14 mouse cellular contexts compared by ENCODE assay signal in genomic region chr7:112192237-112192636, GRCm38 (mm10). TPM values are rescaled to one million over a fixed set of nuclear protein-coding genes. Genes with fewer than 3 reads are reported as not detected.
DNase-seq lines count a peak whose midpoint lies in the region; TF ChIP-seq lines count a peak whose summit lies in the region.
"Had no signal": no experiment of that assay in that cellular context is flagged by ENCODE, and none has a peak within 500 bp of the region (broad histone marks: within the 10 kb centered on the region; RNA-seq: fewer than 3 reads in every experiment).

No protein-coding gene starts in this region.

- no peak for TF ChIP-seq CTCF in cerebellum, adult 2 months (IDR thresholded peaks at IDR 0.05; ENCODE audit: borderline replicate concordance, insufficient read depth, low read depth, low read length)

- intact Hi-C loops in left cerebral cortex, postnatal 4 days (cut with DNase I) = no loop called here

- H3K4me3 ChIP-seq in cerebellum, adult 2 months (replicated peaks; ENCODE audit: insufficient read depth, low read depth, low read length) = no peak overlapping the region
- H3K4me3 ChIP-seq in embryonic facial prominence, embryonic 10.5 days = no peak overlapping the region

- WGBS in cerebellum, adult 2 months = 35% methylated on average over 4 of the region's 4 CpGs
- 88% methylated on average over 4 of the region's 4 CpGs for WGBS in embryonic facial prominence, embryonic 10.5 days

- H3K4me1 ChIP-seq in cerebellum, adult 2 months (ENCODE audit: control insufficient read depth, insufficient read depth, low read length) = peaks cover 13% of the 10 kb centered on the region
- H3K4me1 ChIP-seq in embryonic facial prominence, embryonic 10.5 days = peaks cover 13% of the 10 kb centered on the region

- H3K27me3 ChIP-seq in cerebellum, adult 2 months (ENCODE audit: control insufficient read depth, insufficient read depth, low read length) = no peaks in the 10 kb centered on the region
- H3K27me3 ChIP-seq in embryonic facial prominence, embryonic 10.5 days (replicated peaks; ENCODE audit: low read depth, poor library complexity, severe bottlenecking) = no peaks in the 10 kb centered on the region

- peak; percentile 58 to 61 for DNase-seq in cerebellum, adult 2 months
- no peak for DNase-seq in cerebellum, postnatal 4 days (ENCODE audit: low spot score in 2 of 2)
- DNase-seq in left cerebral cortex, adult 18-20 months (ENCODE audit: low spot score in 2 of 2) = peak; percentile 63 to 69
- DNase-seq in left cerebral cortex, postnatal 4 days = no peak
- DNase-seq in urinary bladder, postnatal 14 days (ENCODE audit: low spot score) = peak; percentile 40
- DNase-seq in urinary bladder, postnatal 25 days (ENCODE audit: low spot score) = no peak
- DNase-seq in spleen, adult 18-20 months = no peak
- DNase-seq in embryonic facial prominence, embryonic 10.5 days (ENCODE audit: low spot score) = no peak
- DNase-seq: adrenal gland, postnatal 36 days; embryo, embryonic 11 days; kidney, postnatal 10 days; thymus, postnatal 25 days had no signal

- H3K9me3 ChIP-seq in embryonic facial prominence, embryonic 10.5 days = no peaks in the 10 kb centered on the region

- peak overlapping the region; percentile 34; the same call in 1 of the 2 replicates for H3K27ac ChIP-seq in cerebellum, adult 2 months (ENCODE audit: insufficient read depth, low read length)
- no peak overlapping the region for H3K27ac ChIP-seq in embryonic facial prominence, embryonic 10.5 days (replicated peaks)
- H3K27ac ChIP-seq: macrophage had no signal

- no peaks in the 10 kb centered on the region for H3K36me3 ChIP-seq in embryonic facial prominence, embryonic 10.5 days (replicated peaks)

- TF ChIP-seq POLR2A in cerebellum, adult 2 months (IDR thresholded peaks at IDR 0.05; ENCODE audit: borderline replicate concordance, insufficient read depth, low read length) = no peak

RNA-seq across cellular contexts. Expression of gene Dkk3, which starts 33.4 kb away (rescaled TPM):
- 17.1 and 20.4 TPM in 2 replicates for polyA plus RNA-seq in cerebellum, adult 2 months (2012; rRNA removed)
- 100 to 1,000 TPM; 209 to 215 TPM for total RNA-seq in left cerebral cortex, adult 18-20 months (2021)
- total RNA-seq in left cerebral cortex, postnatal 4 days (2021) = 10 to 100 TPM; 58.4 to 59.0 TPM
- polyA plus RNA-seq in embryonic facial prominence, embryonic 10.5 days (2016; fragmentation: Nextera tagmentation; extraction: Ambion mirVana) = 10.8 and 15.2 TPM in 2 replicates
- total RNA-seq: granulocyte monocyte progenitor cell, adult 5-6 weeks had no signal
- polyA plus RNA-seq: macrophage had no signal

RNA-seq across cellular contexts. Expression of gene Mical2, which starts 33.4 kb away (rescaled TPM):
- polyA plus RNA-seq in cerebellum, adult 2 months (2012; rRNA removed) = 173 and 203 TPM in 2 replicates
- total RNA-seq in left cerebral cortex, adult 18-20 months (2021) = 100 to 1,000 TPM; 503 to 562 TPM
- 100 to 1,000 TPM; 109 to 114 TPM for total RNA-seq in left cerebral cortex, postnatal 4 days (2021)
- 1.2 and 1.4 TPM in 2 replicates for polyA plus RNA-seq in embryonic facial prominence, embryonic 10.5 days (2016; fragmentation: Nextera tagmentation; extraction: Ambion mirVana)

Comparison
In these comparisons a context has a peak if more than half of its experiments do, and no peak if none do; other contexts are left out.
1. DNase-seq: peak in cerebellum, adult 2 months (2 of 2), left cerebral cortex, adult 18-20 months (2 of 2) and urinary bladder, postnatal 14 days (single experiment); none in cerebellum, postnatal 4 days (0 of 2), left cerebral cortex, postnatal 4 days (single experiment), urinary bladder, postnatal 25 days (single experiment), spleen, adult 18-20 months (0 of 2) and embryonic facial prominence, embryonic 10.5 days (single experiment).
2. RNA of gene Mical2, which starts 33.4 kb away (total RNA-seq): 503 to 562 TPM in left cerebral cortex, adult 18-20 months; 109 to 114 TPM in left cerebral cortex, postnatal 4 days; every median in the first group is over 4 times any median in the second.